Comparison of ENCODE assay signal across 8 mouse cellular contexts in genomic region chr2:28582647-28583353, GRCm38 (mm10). TPM values are rescaled to one million over a fixed set of nuclear protein-coding genes. Genes with fewer than 3 reads are reported as not detected.
DNase-seq lines count a peak whose midpoint lies in the region; ATAC-seq and TF ChIP-seq lines count a peak whose summit lies in the region.

No protein-coding gene starts in this region.

- H3K9ac ChIP-seq in MEL (ENCODE audit: control insufficient read depth, low read depth, low read length, poor library complexity, severe bottlenecking), result peak overlapping the region; percentile 84
- peak overlapping the region; percentile 69 for H3K9ac ChIP-seq in forebrain, postnatal 0 days
- peak overlapping the region; percentile 68 for H3K9ac ChIP-seq in lung, embryonic 15.5 days

- under 1% methylated on average over 56 of the region's 56 CpGs for WGBS in cerebellum, adult 2 months
- 2% methylated on average over 56 of the region's 56 CpGs for WGBS in forebrain, postnatal 0 days
- under 1% methylated on average over 56 of the region's 56 CpGs for WGBS in lung, embryonic 15.5 days

- DNase-seq in MEL (ENCODE audit: low read depth, low spot score), result peak; percentile 96
- DNase-seq in cerebellum, adult 2 months, result peak; percentile 90 to 95
- peak; percentile 95 for DNase-seq in forebrain, postnatal 0 days
- DNase-seq in heart, postnatal 4 days, result peak; percentile 92
- DNase-seq in layer of hippocampus, adult 8-10 months (ENCODE audit: low spot score in 2 of 2), result peak; percentile 79 to 86
- DNase-seq in ovary, adult 18-20 months (ENCODE audit: low spot score), result peak; percentile 79
- DNase-seq in thymus, postnatal 0 days (ENCODE audit: low spot score), result peak; percentile 89

- no peak for TF ChIP-seq EP300 in MEL (IDR thresholded peaks at IDR 0.05; ENCODE audit: low read depth in 1 of 2, low read length in 2 of 2)

- no peaks in the 10 kb centered on the region for H3K9me3 ChIP-seq in MEL (replicated peaks; ENCODE audit: insufficient read depth, low read length)
- H3K9me3 ChIP-seq in forebrain, postnatal 0 days (ENCODE audit: low read length), result no peaks in the 10 kb centered on the region
- H3K9me3 ChIP-seq in lung, embryonic 15.5 days, result no peaks in the 10 kb centered on the region

- no peak for TF ChIP-seq RAD21 in MEL (IDR thresholded peaks at IDR 0.05; ENCODE audit: low read depth, low read length)

- peaks cover 0 to 10% of the 10 kb centered on the region in 2 experiments; a peak in 1 of 4 replicates for H3K4me1 ChIP-seq in MEL (ENCODE audit: control insufficient read depth in 1 of 2, insufficient read depth in 2 of 2, low read length in 2 of 2)
- no peaks in the 10 kb centered on the region; the same call in 1 of the 2 replicates for H3K4me1 ChIP-seq in cerebellum, adult 2 months (ENCODE audit: control insufficient read depth, insufficient read depth, low read length)
- 0 out of 2 replicates have a peak, but pooled peaks cover 6% of the 10 kb centered on the region for H3K4me1 ChIP-seq in forebrain, postnatal 0 days (ENCODE audit: insufficient read depth)
- peaks cover 24% of the 10 kb centered on the region; the same call in 1 of the 2 replicates for H3K4me1 ChIP-seq in lung, embryonic 15.5 days

- peaks cover 5% of the 10 kb centered on the region for H3K79me2 ChIP-seq in MEL (ENCODE audit: control insufficient read depth, insufficient read depth, low read length, poor library complexity)

- H3K4me3 ChIP-seq in MEL (ENCODE audit: control insufficient read depth in 1 of 2, insufficient read depth in 1 of 2, low read depth in 2 of 2, low read length in 2 of 2), result peak overlapping the region; percentile 68 to 82
- H3K4me3 ChIP-seq in cerebellum, adult 2 months (replicated peaks; ENCODE audit: insufficient read depth, low read depth, low read length), result peak overlapping the region; percentile 81
- peak overlapping the region; percentile 71 for H3K4me3 ChIP-seq in forebrain, postnatal 0 days (ENCODE audit: low read depth, low read length)
- H3K4me3 ChIP-seq in lung, embryonic 15.5 days, result peak overlapping the region; percentile 80

- TF ChIP-seq POLR2A in MEL (IDR thresholded peaks at IDR 0.05; ENCODE audit: control insufficient read depth in 1 of 2, insufficient read depth in 1 of 2, low read depth in 1 of 2, low read length in 2 of 2, poor library complexity in 1 of 2), result peak; percentile 74 to 80
- no peak; the same call in 1 of the 2 replicates for TF ChIP-seq POLR2A in cerebellum, adult 2 months (IDR thresholded peaks at IDR 0.05; ENCODE audit: borderline replicate concordance, insufficient read depth, low read length)

- H3K27me3 ChIP-seq in MEL (ENCODE audit: control insufficient read depth in 1 of 2, insufficient read depth in 2 of 2, low read length in 2 of 2), result no peaks in the 10 kb centered on the region
- H3K27me3 ChIP-seq in cerebellum, adult 2 months (ENCODE audit: control insufficient read depth, insufficient read depth, low read length), result no peaks in the 10 kb centered on the region
- no peaks in the 10 kb centered on the region for H3K27me3 ChIP-seq in forebrain, postnatal 0 days (ENCODE audit: insufficient read depth, low read length)
- no peaks in the 10 kb centered on the region for H3K27me3 ChIP-seq in lung, embryonic 15.5 days

- no peak for TF ChIP-seq CTCF in MEL (IDR thresholded peaks at IDR 0.05 in 2 of 3, conservative IDR thresholded peaks at IDR 0.05 in 1 of 3; ENCODE audit: control insufficient read depth in 1 of 3, insufficient read depth in 1 of 3, low read depth in 2 of 3, low read length in 3 of 3, poor library complexity in 1 of 3, severe bottlenecking in 1 of 3)
- TF ChIP-seq CTCF in cerebellum, adult 2 months (IDR thresholded peaks at IDR 0.05; ENCODE audit: borderline replicate concordance, insufficient read depth, low read depth, low read length), result no peak
- no peak for TF ChIP-seq CTCF in forebrain, postnatal 0 days (IDR thresholded peaks at IDR 0.05; ENCODE audit: low read depth)

- ATAC-seq in forebrain, postnatal 0 days, result peak; percentile 97
- peak; percentile 94 for ATAC-seq in lung, embryonic 15.5 days (ENCODE audit: borderline replicate concordance, extremely low read depth, low FRiP score, low TSS enrichment)

- H3K36me3 ChIP-seq in MEL (ENCODE audit: control insufficient read depth in 1 of 2, insufficient read depth in 2 of 2, low read length in 2 of 2), result peaks cover 0 to 8% of the 10 kb centered on the region in 2 experiments; a peak in 3 of 4 replicates
- H3K36me3 ChIP-seq in forebrain, postnatal 0 days (ENCODE audit: insufficient read depth), result peaks cover 11% of the 10 kb centered on the region
- peaks cover 25% of the 10 kb centered on the region for H3K36me3 ChIP-seq in lung, embryonic 15.5 days

- H3K4me2 ChIP-seq in forebrain, postnatal 0 days (ENCODE audit: low read depth), result peak overlapping the region; percentile 61
- peak overlapping the region; percentile 69 for H3K4me2 ChIP-seq in lung, embryonic 15.5 days

- H3K27ac ChIP-seq in MEL (ENCODE audit: control insufficient read depth, low read depth, low read length), result peak overlapping the region; percentile 75
- H3K27ac ChIP-seq in cerebellum, adult 2 months (ENCODE audit: insufficient read depth, low read length), result peak overlapping the region; percentile 46
- H3K27ac ChIP-seq in forebrain, postnatal 0 days (ENCODE audit: low read depth, low read length), result peak overlapping the region; percentile 97
- H3K27ac ChIP-seq in lung, embryonic 15.5 days, result peak overlapping the region; percentile 91

TF ChIP-seq in MEL, 35 proteins besides CTCF, POLR2A, EP300 and RAD21 (continues in another document):
- TF ChIP-seq HCFC1 (IDR thresholded peaks at IDR 0.05; ENCODE audit: low read depth, low read length) (peak; percentile 93), USF2 (IDR thresholded peaks at IDR 0.05; ENCODE audit: borderline replicate concordance in 1 of 2, insufficient read depth in 1 of 2, low read depth in 1 of 2, low read length in 2 of 2) (no peak), ZC3H11A (IDR thresholded peaks at IDR 0.05; ENCODE audit: low read depth, low read length) (no peak), RCOR1 (IDR thresholded peaks at IDR 0.05; ENCODE audit: low read depth, low read length) (no peak), POLR2AphosphoS2 (IDR thresholded peaks at IDR 0.05; ENCODE audit: low read length) (peak; percentile 53; the same call in 1 of the 2 replicates), SIN3A (IDR thresholded peaks at IDR 0.05; ENCODE audit: low read length) (peak; percentile 98), ELF1 (IDR thresholded peaks at IDR 0.05; ENCODE audit: low read depth, low read length) (peak; percentile 36; the same call in 1 of the 2 replicates), MYC (IDR thresholded peaks at IDR 0.05; ENCODE audit: low read depth, low read length) (0 out of 2 replicates have a peak, but pooled peaks have one; percentile 77)

RNA-seq across cellular contexts. Expression of gene Gtf3c5, which starts 0.8 kb away (rescaled TPM):
- total RNA-seq in MEL (2012; rRNA removed), result 20.3 and 22.5 TPM in 2 replicates
- 10 to 100 TPM in 1 of 2 experiments, not detected in 1; 50.2 TPM for polyA plus RNA-seq in MEL (2012; ENCODE audit: insufficient read depth in 1 of 2, insufficient read length in 2 of 2, low read depth in 1 of 2, low replicate concordance in 2 of 2, missing spikeins in 1 of 2)
- 32.4 and 32.6 TPM in 2 replicates for polyA plus RNA-seq in cerebellum, adult 2 months (2012; rRNA removed)
- total RNA-seq in forebrain, postnatal 0 days (2014; rRNA removed), result 26.9 and 33.3 TPM in 2 replicates
- polyA plus RNA-seq in forebrain, postnatal 0 days (2015; fragmentation: Nextera tagmentation; extraction: Ambion mirVana), result 20.0 and 32.7 TPM in 2 replicates
- total RNA-seq in heart, postnatal 4 days (2021), result 10 to 100 TPM; 17.8 to 18.3 TPM
- 10 to 100 TPM; 18.6 to 21.2 (median 19.5) TPM for total RNA-seq in layer of hippocampus, adult 8-10 months (2022)
- 45.3 and 46.7 TPM in 2 replicates for polyA plus RNA-seq in lung, embryonic 15.5 days (2015; fragmentation: Nextera tagmentation; extraction: Ambion mirVana)
- polyA plus RNA-seq in thymus, postnatal 0 days (2015; fragmentation: Nextera tagmentation; extraction: Ambion mirVana), result 18.8 and 20.7 TPM in 2 replicates

RNA-seq across cellular contexts. Expression of gene Cel, which starts 19.6 kb away (rescaled TPM):
- total RNA-seq in MEL (2012; rRNA removed), result not detected in 2 replicates
- polyA plus RNA-seq in MEL (2012; ENCODE audit: insufficient read depth in 1 of 2, insufficient read length in 2 of 2, low read depth in 1 of 2, low replicate concordance in 2 of 2, missing spikeins in 1 of 2), result not detected
- polyA plus RNA-seq in cerebellum, adult 2 months (2012; rRNA removed), result 0.10 TPM in 2 replicates
- not detected in 2 replicates for total RNA-seq in forebrain, postnatal 0 days (2014; rRNA removed)
- not detected in 2 replicates for polyA plus RNA-seq in forebrain, postnatal 0 days (2015; fragmentation: Nextera tagmentation; extraction: Ambion mirVana)
- total RNA-seq in heart, postnatal 4 days (2021), result not detected
- total RNA-seq in layer of hippocampus, adult 8-10 months (2022), result not detected
- polyA plus RNA-seq in lung, embryonic 15.5 days (2015; fragmentation: Nextera tagmentation; extraction: Ambion mirVana), result 1.9 TPM in 1 of 2 replicates, not detected in the other
- polyA plus RNA-seq in thymus, postnatal 0 days (2015; fragmentation: Nextera tagmentation; extraction: Ambion mirVana), result 0.44 and 0.50 TPM in 2 replicates

RNA-seq across cellular contexts. Expression of gene Gfi1b, which starts 39.0 kb away (rescaled TPM):
- total RNA-seq in MEL (2012; rRNA removed), result 75.1 and 82.9 TPM in 2 replicates
- 100 to 1,000 TPM; 194 to 277 TPM for polyA plus RNA-seq in MEL (2012; ENCODE audit: insufficient read depth in 1 of 2, insufficient read length in 2 of 2, low read depth in 1 of 2, low replicate concordance in 2 of 2, missing spikeins in 1 of 2)
- 0.18 TPM in 1 of 2 replicates, not detected in the other for polyA plus RNA-seq in cerebellum, adult 2 months (2012; rRNA removed)
- not detected in 2 replicates for total RNA-seq in forebrain, postnatal 0 days (2014; rRNA removed)
- not detected in 2 replicates for polyA plus RNA-seq in forebrain, postnatal 0 days (2015; fragmentation: Nextera tagmentation; extraction: Ambion mirVana)
- not detected for total RNA-seq in heart, postnatal 4 days (2021)
- not detected for total RNA-seq in layer of hippocampus, adult 8-10 months (2022)
- 0.49 and 1.0 TPM in 2 replicates for polyA plus RNA-seq in lung, embryonic 15.5 days (2015; fragmentation: Nextera tagmentation; extraction: Ambion mirVana)
- polyA plus RNA-seq in thymus, postnatal 0 days (2015; fragmentation: Nextera tagmentation; extraction: Ambion mirVana), result 1.1 and 1.8 TPM in 2 replicates

RNA-seq across cellular contexts. Expression of gene Tsc1, which starts 58.2 kb away (rescaled TPM):
- total RNA-seq in MEL (2012; rRNA removed), result 7.5 and 8.0 TPM in 2 replicates
- 10 to 100 TPM in 1 of 2 experiments, not detected in 1; 16.4 TPM for polyA plus RNA-seq in MEL (2012; ENCODE audit: insufficient read depth in 1 of 2, insufficient read length in 2 of 2, low read depth in 1 of 2, low replicate concordance in 2 of 2, missing spikeins in 1 of 2)
- polyA plus RNA-seq in cerebellum, adult 2 months (2012; rRNA removed), result 34.4 and 34.9 TPM in 2 replicates
- total RNA-seq in forebrain, postnatal 0 days (2014; rRNA removed), result 35.4 and 43.4 TPM in 2 replicates
- 7.7 and 16.8 TPM in 2 replicates for polyA plus RNA-seq in forebrain, postnatal 0 days (2015; fragmentation: Nextera tagmentation; extraction: Ambion mirVana)
- 10 to 100 TPM; 16.4 to 17.5 TPM for total RNA-seq in heart, postnatal 4 days (2021)
- total RNA-seq in layer of hippocampus, adult 8-10 months (2022), result 10 to 100 TPM; 42.0 to 55.4 (median 49.8) TPM
- polyA plus RNA-seq in lung, embryonic 15.5 days (2015; fragmentation: Nextera tagmentation; extraction: Ambion mirVana), result 17.8 and 20.6 TPM in 2 replicates
- 8.0 and 10.8 TPM in 2 replicates for polyA plus RNA-seq in thymus, postnatal 0 days (2015; fragmentation: Nextera tagmentation; extraction: Ambion mirVana)

Comparison
In these comparisons a context has a peak if more than half of its experiments do, and no peak if none do; other contexts are left out.
1. Peak in every context shown above with its lines: DNase-seq, ATAC-seq, H3K4me3 ChIP-seq and H3K27ac ChIP-seq.
2. H3K27ac ChIP-seq: peak in every context shown above with its lines; median percentile 97 in forebrain, postnatal 0 days; 91 in lung, embryonic 15.5 days; 75 in MEL; 46 in cerebellum, adult 2 months.
3. RNA of gene Gfi1b, which starts 39.0 kb away (polyA plus RNA-seq): 194 to 277 TPM in MEL; 1.1 to 1.8 TPM in thymus, postnatal 0 days, 0.49 to 1.0 TPM in lung, embryonic 15.5 days, 0.18 TPM in cerebellum, adult 2 months and not detected in forebrain, postnatal 0 days; every median in the first group is over 10 times any median in the second.